8 mouse cellular contexts compared by ENCODE assay signal in the genomic region with DNA sequence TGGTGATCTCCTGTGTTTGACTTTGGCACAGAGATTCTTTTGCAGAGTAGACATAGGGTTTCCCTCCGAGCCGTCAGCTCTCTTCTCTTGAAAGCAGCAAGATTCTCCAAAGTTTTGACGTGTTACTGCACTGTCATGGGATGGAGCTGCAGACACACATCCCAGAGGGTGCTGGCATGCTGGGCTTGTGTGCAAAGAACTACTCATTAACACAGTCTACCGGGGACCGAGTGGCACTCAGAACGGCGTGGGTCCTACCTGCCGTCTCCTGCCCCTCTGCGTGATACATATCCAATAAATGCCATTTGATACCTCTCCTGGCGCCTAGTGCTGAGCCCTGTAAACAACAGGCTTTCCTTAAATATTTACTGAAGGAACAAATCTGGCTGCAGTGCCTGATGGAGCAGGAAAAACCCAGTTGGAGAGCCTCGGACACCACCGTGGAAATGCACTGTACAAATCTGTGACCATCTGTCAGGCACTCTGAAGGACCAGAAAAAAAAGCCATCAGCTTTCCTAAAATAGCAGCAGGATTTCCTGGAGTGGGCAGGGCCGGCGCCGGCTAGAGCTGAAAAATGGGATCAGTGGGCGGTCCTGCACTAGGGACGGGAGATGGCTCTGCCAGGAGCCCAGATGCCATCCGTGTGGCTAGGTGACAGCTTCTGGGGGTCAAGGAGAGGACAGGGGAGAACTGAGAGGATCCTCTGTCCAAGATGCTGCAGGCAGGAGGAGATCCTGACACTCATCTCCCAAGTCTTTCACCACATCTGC. TPM values are rescaled to one million over a fixed set of nuclear protein-coding genes. Genes with fewer than 3 reads are reported as not detected.
DNase-seq lines count a peak whose midpoint lies in the region; ATAC-seq and TF ChIP-seq lines count a peak whose summit lies in the region.

No protein-coding gene starts in this region.

- no peak for ATAC-seq in hindbrain, embryonic 11.5 days (ENCODE audit: low FRiP score)

- H3K4me2 ChIP-seq in hindbrain, embryonic 11.5 days (replicated peaks; ENCODE audit: low read depth, low read length): no peak overlapping the region

- H3K9ac ChIP-seq in hindbrain, embryonic 11.5 days (ENCODE audit: low read depth, low read length): no peak overlapping the region

- peak; percentile 14 for DNase-seq in 416B (ENCODE audit: low read depth)
- peak; percentile 86 for DNase-seq in cerebellum, adult 8-10 months
- DNase-seq in frontal cortex, postnatal 25 days (ENCODE audit: low spot score in 2 of 2): peak; percentile 33 to 39
- no peak for DNase-seq in hindbrain, embryonic 11.5 days (ENCODE audit: low spot score)
- DNase-seq in layer of hippocampus, adult 9-11 months: peak; percentile 77
- DNase-seq in lung, postnatal 36 days: peak; percentile 87
- peak; percentile 55 to 81 for DNase-seq in right cerebral cortex, postnatal 36 days (ENCODE audit: low spot score in 2 of 2)
- DNase-seq in thymus, adult 2 months: no peak

- H3K4me1 ChIP-seq in hindbrain, embryonic 11.5 days (replicated peaks; ENCODE audit: control insufficient read depth, insufficient read depth, low read length): no peaks in the 10 kb centered on the region
- peaks cover 6% of the 10 kb centered on the region for H3K4me1 ChIP-seq in thymus, adult 2 months (replicated peaks; ENCODE audit: control insufficient read depth, insufficient read depth, low read length)

- H3K36me3 ChIP-seq in hindbrain, embryonic 11.5 days (ENCODE audit: control insufficient read depth, insufficient read depth, low read length): no peaks in the 10 kb centered on the region
- H3K36me3 ChIP-seq in thymus, adult 2 months (ENCODE audit: control insufficient read depth, insufficient read depth, low read length): no peaks in the 10 kb centered on the region

- no peak for TF ChIP-seq POLR2A in thymus, adult 2 months (IDR thresholded peaks at IDR 0.05; ENCODE audit: control insufficient read depth, extremely low read depth, insufficient read depth, low read length, poor library complexity)

- no peak for TF ChIP-seq CTCF in thymus, adult 2 months (IDR thresholded peaks at IDR 0.05; ENCODE audit: borderline replicate concordance, control insufficient read depth, extremely low read depth, insufficient read depth, low read length, poor library complexity)

- H3K27ac ChIP-seq in hindbrain, embryonic 11.5 days (ENCODE audit: low read depth, low read length): 0 out of 2 replicates have a peak overlapping the region, but pooled peaks have one; percentile 7
- H3K27ac ChIP-seq in thymus, adult 2 months (ENCODE audit: control insufficient read depth, insufficient read depth, low read length): no peak overlapping the region

- 38% methylated on average over 18 of the region's 18 CpGs for WGBS in hindbrain, embryonic 11.5 days
- 64% methylated on average over 18 of the region's 18 CpGs for WGBS in thymus, adult 2 months

- no peak overlapping the region for H3K4me3 ChIP-seq in hindbrain, embryonic 11.5 days (ENCODE audit: low read depth, low read length)
- H3K4me3 ChIP-seq in thymus, adult 2 months (ENCODE audit: control insufficient read depth, insufficient read depth, low read length): no peak overlapping the region

- H3K9me3 ChIP-seq in hindbrain, embryonic 11.5 days (ENCODE audit: control insufficient read depth, low read length): no peaks in the 10 kb centered on the region

- no peaks in the 10 kb centered on the region for H3K27me3 ChIP-seq in hindbrain, embryonic 11.5 days (ENCODE audit: control insufficient read depth, insufficient read depth, low read length)
- no peaks in the 10 kb centered on the region for H3K27me3 ChIP-seq in thymus, adult 2 months (ENCODE audit: control insufficient read depth, insufficient read depth, low read length)

RNA-seq across cellular contexts. Expression of gene Rflna, which starts 42.7 kb away (rescaled TPM):
- 7.8 and 9.2 TPM in 2 replicates for polyA plus RNA-seq in hindbrain, embryonic 11.5 days (2014; fragmentation: Nextera tagmentation; extraction: Ambion mirVana)
- 3.4 and 4.5 TPM in 2 replicates for polyA plus RNA-seq in thymus, adult 2 months (2012; rRNA removed)

Comparison
In these comparisons a context has a peak if more than half of its experiments do, and no peak if none do; other contexts are left out.
1. DNase-seq: peak in 416B (single experiment), cerebellum, adult 8-10 months (single experiment), frontal cortex, postnatal 25 days (2 of 2), layer of hippocampus, adult 9-11 months (single experiment), lung, postnatal 36 days (single experiment) and right cerebral cortex, postnatal 36 days (2 of 2); none in hindbrain, embryonic 11.5 days (single experiment) and thymus, adult 2 months (single experiment).